Mouse (Mus musculus): ENCODE measurements around the gene Vps13d.

Gene Vps13d

GRCm38 (mm10) chr4:145155956-145156355 lies 38.8 kb downstream of the Vps13d start:
- DNase-seq (ENCODE audit: low read depth in 2 of 2, low spot score in 2 of 2), result peak; percentile 40 to 51

DNA sequence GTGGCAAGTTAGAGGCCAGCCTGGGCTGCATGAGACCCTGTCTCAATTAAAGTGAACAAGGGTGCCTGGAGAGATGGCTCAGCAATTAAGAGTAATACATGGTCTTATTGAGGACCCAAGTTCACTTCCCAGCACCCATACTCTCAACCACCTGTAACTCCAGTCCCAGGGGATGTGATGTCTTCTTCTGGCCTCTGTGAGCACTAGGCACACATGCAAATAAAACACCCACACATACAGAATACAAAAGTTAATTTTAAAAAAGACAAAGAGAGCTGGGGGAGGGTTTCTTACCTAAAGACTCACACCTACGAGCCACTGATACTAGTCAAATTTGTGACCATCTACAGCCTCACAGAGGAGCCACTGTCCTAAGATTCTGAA lies 43.7 kb downstream of the Vps13d start:
- no peak for DNase-seq (ENCODE audit: low read depth in 2 of 2, low spot score in 2 of 2)

DNA sequence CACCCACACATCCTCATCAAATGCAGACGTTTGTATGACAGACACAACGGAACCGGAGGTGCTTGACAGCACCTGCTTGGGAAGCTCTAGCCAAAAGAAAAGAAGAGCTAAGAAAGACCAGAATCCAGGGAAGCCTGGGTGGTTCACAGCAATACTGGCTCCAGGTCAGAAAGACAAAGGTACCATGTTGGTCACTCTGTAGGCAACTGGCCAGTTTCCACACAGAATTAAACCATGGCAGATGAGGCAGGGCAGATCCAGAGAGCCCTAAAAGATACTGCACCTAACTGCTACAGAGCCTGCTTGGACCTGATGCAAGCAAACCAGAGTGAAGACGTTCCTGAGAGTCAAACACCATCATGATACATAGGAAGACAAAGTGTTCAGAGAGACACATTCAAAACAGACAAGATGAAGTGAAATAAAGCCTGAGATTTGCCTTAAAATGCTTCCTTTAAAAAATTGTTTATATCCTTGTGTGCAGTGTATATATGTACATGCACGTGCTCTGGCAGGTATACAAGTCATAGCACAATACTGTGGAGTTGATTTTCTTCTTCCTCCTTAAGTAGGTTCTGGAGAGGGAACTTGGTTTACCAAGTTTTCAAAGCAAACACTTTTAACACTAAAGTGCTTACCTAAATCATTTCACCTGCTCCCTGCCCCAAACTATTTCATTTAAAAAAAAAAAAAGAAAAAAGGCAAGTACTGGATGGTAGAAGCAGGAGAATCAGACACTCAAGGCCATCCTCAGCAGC lies 44.3 kb downstream of the Vps13d start:
- DNase-seq (ENCODE audit: low read depth in 2 of 2, low spot score in 2 of 2), result no peak

- no peak for DNase-seq (ENCODE audit: low read depth in 2 of 2, low spot score in 2 of 2)
These were observed 47.5 kb downstream of the Vps13d start for GRCm38 (mm10) chr4:145147006-145147961.

DNA sequence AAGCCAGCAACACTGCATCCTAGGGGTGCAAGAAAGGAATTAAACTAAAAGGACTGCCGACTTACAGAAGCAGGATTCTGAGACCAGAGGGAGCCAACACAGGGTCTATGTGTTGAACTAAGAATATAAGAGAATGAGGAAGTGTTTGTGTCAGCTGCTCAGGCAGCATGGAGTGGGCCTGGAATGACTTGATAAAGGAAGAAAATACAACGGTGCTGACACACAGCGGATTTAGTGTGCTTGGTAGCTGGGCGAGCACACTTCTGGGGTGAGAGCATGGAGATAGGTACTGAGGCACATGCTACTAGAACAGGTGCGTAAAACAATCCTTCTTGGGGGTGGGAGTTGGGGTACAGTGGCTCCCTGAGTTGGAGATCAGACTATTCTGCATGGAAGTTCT lies 51.3 kb downstream of the Vps13d start:
- no peak for DNase-seq (ENCODE audit: low read depth in 2 of 2, low spot score in 2 of 2)

GRCm38 (mm10) chr4:145136705-145137104 lies 58.1 kb downstream of the Vps13d start:
- DNase-seq (ENCODE audit: low read depth in 2 of 2, low spot score in 2 of 2), result no peak

DNA sequence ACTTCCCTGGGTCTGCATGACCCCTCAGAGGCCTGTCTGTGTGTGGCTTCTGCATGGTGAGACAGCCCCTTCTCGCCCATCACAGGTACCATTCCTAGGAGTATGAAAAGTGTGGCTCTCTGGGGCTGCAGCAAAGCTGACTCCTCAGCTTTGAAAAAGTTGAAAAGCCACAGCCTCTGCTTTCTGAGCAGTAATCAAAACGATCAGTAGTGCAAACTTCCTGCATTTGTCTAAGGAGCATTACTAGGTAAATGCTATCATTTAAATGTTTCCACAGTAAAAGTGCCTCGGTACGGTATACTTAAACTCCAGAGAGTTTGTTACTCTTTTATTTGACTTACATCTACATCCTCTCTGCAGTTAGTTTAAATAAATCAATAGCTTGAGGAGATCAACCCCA lies 59.3 kb downstream of the Vps13d start:
- no peak for DNase-seq (ENCODE audit: low read depth in 2 of 2, low spot score in 2 of 2)

- no peak for DNase-seq (ENCODE audit: low read depth in 2 of 2, low spot score in 2 of 2)
These were observed 64.0 kb downstream of the Vps13d start for GRCm38 (mm10) chr4:145130772-145131171.

DNA sequence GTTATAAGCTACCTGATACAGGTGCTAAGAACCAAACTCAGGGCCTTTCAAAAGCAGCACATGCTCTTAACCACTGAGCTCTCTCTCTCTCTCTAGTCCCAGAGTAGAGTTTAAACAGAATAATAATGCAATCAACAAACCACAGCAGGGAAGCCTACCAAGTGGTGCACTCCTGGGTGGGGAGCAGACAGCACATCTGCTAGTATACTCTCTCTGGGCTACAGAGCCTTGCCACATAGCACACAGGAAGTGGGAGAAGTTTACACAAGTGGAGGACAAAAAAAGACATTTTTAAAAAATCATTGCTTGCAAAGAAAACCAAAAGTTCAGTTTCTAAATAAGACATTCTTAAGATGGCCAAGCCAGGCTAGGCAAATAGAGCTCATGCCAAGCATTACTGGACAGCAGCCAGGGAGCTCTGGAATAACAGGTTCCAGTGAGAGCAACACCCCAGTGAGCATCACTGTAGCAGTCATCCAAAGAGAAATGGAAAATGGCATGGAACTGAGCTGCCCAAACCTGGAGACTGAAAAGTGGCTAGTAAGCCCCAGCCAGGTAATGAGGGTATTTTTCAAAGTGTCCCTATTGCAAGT lies 64.8 kb downstream of the Vps13d start:
- no peak for DNase-seq (ENCODE audit: low read depth in 2 of 2, low spot score in 2 of 2)

DNA sequence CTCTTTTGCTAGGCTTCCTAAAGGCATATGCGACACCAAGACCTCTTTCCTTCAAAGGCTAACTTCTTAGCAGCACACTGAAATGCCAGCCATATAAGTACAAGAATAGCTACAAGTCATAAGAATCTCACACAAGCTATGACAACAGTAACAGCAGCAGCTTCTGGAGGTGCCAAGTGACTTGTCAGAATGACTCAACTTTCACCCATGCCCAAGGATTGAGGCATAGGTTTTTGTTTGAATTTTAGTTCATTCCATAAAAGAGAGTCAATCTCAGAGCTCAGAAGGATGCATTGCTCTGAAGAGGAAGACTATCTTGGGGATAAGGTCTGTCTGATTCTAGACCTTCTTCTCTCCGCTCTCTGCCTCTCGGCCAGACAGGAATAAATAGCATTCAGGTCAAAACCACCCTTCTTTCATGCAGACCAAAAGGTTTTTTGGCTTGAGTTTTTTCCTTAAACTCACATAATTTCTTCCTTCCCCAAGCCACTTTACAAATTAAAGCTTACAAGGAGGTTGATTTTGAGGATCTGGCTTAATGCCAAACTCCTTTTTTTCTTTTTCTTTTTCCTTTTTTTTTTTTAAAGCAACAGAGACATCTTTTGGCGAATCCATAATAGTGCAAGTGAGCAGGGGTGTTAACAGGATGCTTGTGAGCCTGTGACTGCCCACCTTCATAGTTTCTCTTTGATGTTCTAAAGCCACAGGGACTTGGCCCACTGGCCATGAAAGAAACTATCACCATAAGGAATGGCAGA lies 69.2 kb downstream of the Vps13d start:
- DNase-seq (ENCODE audit: low read depth in 2 of 2, low spot score in 2 of 2), result no peak

DNA sequence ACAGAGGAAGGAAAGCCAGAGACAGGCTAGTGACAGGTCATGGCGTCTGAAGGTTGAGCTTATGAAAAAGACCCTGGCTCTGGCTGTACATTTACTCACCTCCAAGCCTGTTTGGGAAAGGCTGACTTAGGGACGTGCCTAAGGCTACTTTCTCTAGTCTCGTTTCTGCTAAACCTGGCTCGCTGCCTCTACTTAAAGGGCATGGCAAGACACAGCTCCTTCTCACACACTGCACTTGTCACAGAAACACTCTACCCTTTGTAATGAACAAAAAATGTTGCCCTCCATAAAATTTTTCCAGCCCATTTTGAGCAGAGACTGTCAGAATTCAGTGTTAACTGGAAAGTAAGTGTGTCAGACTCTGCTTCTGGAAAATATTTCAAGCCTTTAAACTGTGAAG lies 70.4 kb downstream of the Vps13d start:
- no peak for DNase-seq (ENCODE audit: low read depth in 2 of 2, low spot score in 2 of 2)

GRCm38 (mm10) chr4:145111641-145112040 lies 83.2 kb downstream of the Vps13d start:
- DNase-seq (ENCODE audit: low read depth in 2 of 2, low spot score in 2 of 2), result no peak

DNA sequence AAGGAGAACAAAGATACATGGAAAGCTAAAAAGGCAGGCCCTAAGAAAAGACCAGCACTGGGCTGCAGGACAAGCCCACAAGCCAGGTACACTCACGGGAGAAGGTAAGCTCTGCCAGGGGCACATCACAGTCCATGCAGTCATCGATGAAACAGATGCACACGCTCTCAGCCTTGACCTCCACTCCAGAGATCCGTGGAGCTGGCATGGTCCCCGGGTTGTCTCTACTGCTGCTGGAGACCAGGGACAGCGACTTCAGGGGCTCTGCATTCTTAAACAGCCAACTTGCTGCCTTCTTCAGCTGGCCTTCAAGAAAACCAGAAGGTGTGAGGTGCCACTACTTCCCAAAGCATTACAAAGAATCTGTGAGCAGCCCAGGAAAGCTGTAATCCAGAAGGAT lies 84.1 kb downstream of the Vps13d start:
- no peak for DNase-seq (ENCODE audit: low read depth in 2 of 2, low spot score in 2 of 2)

GRCm38 (mm10) chr4:145106796-145107195 lies 88.0 kb downstream of the Vps13d start:
- DNase-seq (ENCODE audit: low read depth in 2 of 2, low spot score in 2 of 2), result no peak

GRCm38 (mm10) chr4:145105319-145105718 lies 89.5 kb downstream of the Vps13d start:
- no peak for DNase-seq (ENCODE audit: low read depth in 2 of 2, low spot score in 2 of 2)

DNA sequence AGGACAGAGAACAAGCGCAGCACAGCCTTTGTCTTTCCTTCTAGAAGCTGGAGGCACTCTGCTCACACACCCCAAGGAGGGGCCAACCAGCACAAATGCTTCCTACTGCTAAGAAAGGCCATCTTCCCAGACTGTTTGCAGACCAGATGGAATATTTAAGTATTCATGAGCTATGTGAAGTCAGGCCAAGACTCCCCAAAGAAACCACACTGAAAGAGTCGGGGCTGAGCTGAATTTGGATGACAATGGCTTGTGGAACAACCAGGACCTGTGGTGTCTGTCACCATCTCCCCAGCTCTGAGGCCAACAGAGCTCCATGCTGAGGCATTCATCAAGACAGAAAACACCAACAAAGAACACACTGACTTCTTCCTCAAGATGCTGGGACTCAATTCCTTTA lies 89.9 kb downstream of the Vps13d start:
- no peak for DNase-seq (ENCODE audit: low read depth in 2 of 2, low spot score in 2 of 2)

DNA sequence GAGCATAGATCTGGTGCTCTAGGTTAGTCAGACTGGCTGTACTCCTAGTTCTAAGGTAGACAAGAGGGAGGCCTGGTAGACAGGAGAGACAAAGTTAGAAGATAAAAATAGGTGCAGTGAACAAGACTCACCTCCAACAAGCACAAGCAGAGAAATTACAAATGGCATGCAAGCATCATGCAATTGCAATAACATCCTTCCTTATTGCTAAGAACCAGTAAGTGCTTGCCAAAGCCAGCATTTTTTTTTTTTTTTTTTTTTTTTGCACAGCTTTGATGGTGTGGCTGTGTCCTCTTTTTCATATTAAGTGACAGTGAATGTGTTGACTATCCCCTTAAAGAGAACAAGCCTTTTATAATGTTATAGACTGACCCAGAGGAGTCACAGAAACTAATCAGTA lies 91.2 kb downstream of the Vps13d start:
- no peak for DNase-seq (ENCODE audit: low read depth in 2 of 2, low spot score in 2 of 2)

DNA sequence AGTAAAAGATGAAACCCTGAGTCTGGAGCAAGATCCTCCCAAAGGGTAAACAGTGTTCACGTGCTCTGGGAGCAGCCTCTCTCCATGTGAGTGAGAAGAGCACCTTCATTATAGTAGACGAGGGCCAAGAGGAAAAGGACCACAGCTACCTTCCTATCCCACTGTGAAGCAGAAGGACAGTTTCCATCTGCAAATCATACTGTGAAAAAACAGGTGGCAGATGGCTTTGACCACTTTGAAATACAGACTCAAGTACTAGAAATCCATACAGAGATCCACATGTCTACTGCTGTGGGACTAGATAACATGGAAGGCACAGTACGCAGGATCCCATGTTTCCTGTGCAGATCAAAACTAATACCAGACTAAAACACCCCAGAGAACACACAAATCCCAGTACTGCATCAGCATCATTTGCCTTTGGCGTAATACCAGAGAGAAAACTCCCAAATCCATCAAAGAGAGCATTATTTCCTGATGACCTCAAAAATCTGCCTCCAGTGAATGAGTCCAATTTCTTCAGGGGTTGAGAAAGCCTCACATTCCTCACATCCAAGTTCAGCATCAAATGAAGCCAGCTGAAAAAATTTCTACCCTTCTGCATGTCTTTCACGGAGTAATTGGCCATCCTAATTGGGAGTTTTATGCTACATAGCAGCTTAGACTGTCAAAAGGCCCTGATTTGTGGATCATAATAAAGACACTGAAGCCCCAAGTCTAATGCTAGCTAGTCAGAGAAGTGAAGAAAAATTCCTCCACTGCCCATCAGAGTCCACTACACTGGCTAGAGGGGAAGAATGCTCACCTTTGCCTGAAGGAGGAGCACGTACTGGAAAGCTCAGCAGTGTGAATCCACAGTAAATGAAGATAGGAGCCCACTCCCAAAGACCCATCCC lies 92.7 kb downstream of the Vps13d start:
- DNase-seq (ENCODE audit: low read depth in 2 of 2, low spot score in 2 of 2), result no peak

GRCm38 (mm10) chr4:145099853-145100252 lies 95.0 kb downstream of the Vps13d start:
- DNase-seq (ENCODE audit: low read depth in 2 of 2, low spot score in 2 of 2), result peak; percentile 9 to 23

DNA sequence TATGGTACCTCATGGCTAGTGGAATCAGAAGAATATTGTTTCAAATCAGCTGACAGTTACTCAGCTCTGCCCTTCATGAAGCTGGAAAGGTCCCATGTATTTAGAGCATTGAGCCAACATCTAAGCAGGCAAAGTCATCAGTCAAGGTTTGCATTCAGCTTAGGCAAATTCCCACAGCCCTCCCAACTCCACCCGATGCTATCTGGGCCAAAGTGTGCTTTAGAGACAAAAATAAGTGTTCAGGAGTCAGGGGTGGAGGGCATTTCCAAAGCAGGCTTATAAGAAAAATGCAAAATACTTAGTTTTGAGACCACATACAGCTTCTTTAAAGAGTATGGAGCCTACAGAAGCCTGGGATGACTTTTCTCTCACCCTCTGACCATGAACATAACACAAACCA lies 95.5 kb downstream of the Vps13d start:
- no peak for DNase-seq (ENCODE audit: low read depth in 2 of 2, low spot score in 2 of 2)

Measured in CD8-positive naive resting alpha-beta T cell, adult 2 months (primary cell).